Mouse (Mus musculus) intestine, embryonic 14.5 days (tissue): ENCODE data around the gene Pik3r5. TPM values are rescaled to one million over a fixed set of nuclear protein-coding genes. Genes with fewer than 3 reads are reported as not detected.

Source experiments
- ATAC-seq: fragments of 200-750 bp; cut with Nextera tagmentation; replicated peaks from 2 replicates; pipeline ENCODE4 v1.8.0; 2017; ENCODE audit warnings: low read depth, moderate number of reproducible peaks, moderate TSS enrichment, moderate library complexity; ENCODE audit not compliant: low FRiP score, low TSS enrichment
- DNase-seq: peaks from one replicate; pipeline ENCODE4 v3.0.0-alpha.2; 2018; ENCODE audit warnings: low spot score
- H3K27ac ChIP-seq: fragments of 300-500 bp; sonication (generic); 2 replicates; pipeline ENCODE4 v1.5.1; 2014; ENCODE audit warnings: low read depth, mild to moderate bottlenecking, control low read depth
- H3K27me3 ChIP-seq: fragments of 300-500 bp; sonication (generic); replicated peaks from 2 replicates; pipeline ENCODE4 v1.6.1; 2014; ENCODE audit warnings: low read length, control low read depth; ENCODE audit not compliant: control insufficient read depth, insufficient read depth
- H3K36me3 ChIP-seq: fragments of 300-500 bp; sonication (generic); 2 replicates; pipeline ENCODE4 v1.6.1; 2014; ENCODE audit warnings: low read length, control low read depth; ENCODE audit not compliant: control insufficient read depth, insufficient read depth
- H3K4me1 ChIP-seq: fragments of 300-500 bp; sonication (generic); replicated peaks from 2 replicates; pipeline ENCODE4 v1.6.1; 2014; ENCODE audit warnings: low read length, control low read depth, mixed read lengths; ENCODE audit not compliant: control insufficient read depth, insufficient read depth
- H3K4me2 ChIP-seq: fragments of 300-500 bp; sonication (generic); 2 replicates; pipeline ENCODE4 v1.6.1; 2014; ENCODE audit warnings: low read length
- H3K4me3 ChIP-seq: fragments of 300-500 bp; sonication (generic); 2 replicates; pipeline ENCODE4 v1.5.1; 2014; ENCODE audit warnings: low read depth, low read length, control low read depth, mixed read lengths
- H3K9ac ChIP-seq: fragments of 300-500 bp; sonication (generic); 2 replicates; pipeline ENCODE4 v1.6.1; 2014; ENCODE audit warnings: mild to moderate bottlenecking, low read length
- H3K9me3 ChIP-seq: fragments of 300-500 bp; sonication (generic); 2 replicates; pipeline ENCODE4 v1.6.1; 2016; ENCODE audit warnings: low read length, control low read depth; ENCODE audit not compliant: control insufficient read depth
- whole genome bisulfite sequencing: fragments of 180-500 bp; shearing (Covaris S2); extraction: QIAGEN DNeasy Blood & Tissue Kit; methylation state at CpG from one replicate; pipeline ENCODE4 v1.1.7; 2014; 5-methylcytosine and 5-hydroxymethylcytosine counted together
- polyA plus RNA-seq: library from polyadenylated mRNA; unstranded; fragments of >200 nt; fragmentation: Nextera tagmentation; extraction: Ambion mirVana; gene quantifications from 2 replicates; pipeline ENCODE4 v1.2.1, GENCODE M21; 2014

Gene Pik3r5
- polyA plus RNA-seq, 1 experiment from 2014 or later: 0.61 TPM

DNA sequence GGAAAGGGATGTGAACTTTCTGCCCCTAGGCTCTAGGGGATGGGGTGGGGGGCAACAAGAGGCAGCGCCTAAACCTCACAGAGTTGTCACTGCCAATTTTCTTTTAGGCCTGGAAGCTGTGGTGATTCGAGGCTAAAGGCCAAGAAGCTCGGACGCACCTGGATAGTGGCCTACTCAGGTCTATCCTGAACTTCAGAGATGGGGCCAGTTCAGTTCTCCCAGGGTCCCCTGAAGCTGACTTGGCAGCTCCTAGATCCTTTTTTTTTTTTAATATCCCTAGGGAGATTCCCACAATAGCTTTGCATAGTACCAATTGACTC is 44.5 kb upstream of the Pik3r5 start:
- no peak for ATAC-seq
- H3K27ac ChIP-seq: peak overlapping the region; percentile 68
- DNase-seq: no peak

GRCm38 (mm10) chr11:68387971-68388654 is 43.8 kb upstream of the Pik3r5 start:
- Histone ChIP-seq H3K27me3 (peaks cover 68% of the 10 kb centered on the region), H3K4me3 (no peak overlapping the region), H3K27ac (no peak overlapping the region), H3K9me3 (no peaks in the 10 kb centered on the region), H3K9ac (no peak overlapping the region), H3K36me3 (no peaks in the 10 kb centered on the region), H3K4me1 (peaks cover 13% of the 10 kb centered on the region; the same call in 1 of the 2 replicates), H3K4me2 (no peak overlapping the region)
- WGBS: 56% methylated on average over 11 of the region's 11 CpGs
- DNase-seq (no peak), ATAC-seq (no peak)

More for the DNA sequence above, 44.5 kb upstream of the Pik3r5 start:
- Histone ChIP-seq H3K9me3 (no peaks in the 10 kb centered on the region), H3K27me3 (peaks cover 72% of the 10 kb centered on the region), H3K4me1 (peaks cover 13% of the 10 kb centered on the region; the same call in 1 of the 2 replicates), H3K9ac (peak overlapping the region; percentile 61), H3K4me3 (peak overlapping the region; percentile 39), H3K36me3 (no peaks in the 10 kb centered on the region), H3K4me2 (peak overlapping the region; percentile 70)
- WGBS: 25% methylated on average over 4 of the region's 4 CpGs

- Histone ChIP-seq H3K27me3 (peaks cover 64% of the 10 kb centered on the region), H3K4me2 (no peak overlapping the region), H3K27ac (no peak overlapping the region), H3K9ac (no peak overlapping the region), H3K4me1 (peaks cover 13% of the 10 kb centered on the region; the same call in 1 of the 2 replicates), H3K4me3 (no peak overlapping the region), H3K9me3 (no peaks in the 10 kb centered on the region), H3K36me3 (no peaks in the 10 kb centered on the region)
- DNase-seq (no peak), ATAC-seq (no peak)
- WGBS: 27% methylated on average over 1 of the region's 1 CpGs
These were observed 43.3 kb upstream of the Pik3r5 start for GRCm38 (mm10) chr11:68388655-68389015.

- peaks cover 62% of the 10 kb centered on the region for H3K27me3 ChIP-seq
- no peaks in the 10 kb centered on the region for H3K9me3 ChIP-seq
- H3K36me3 ChIP-seq: no peaks in the 10 kb centered on the region
- DNase-seq (no peak), ATAC-seq (no peak)
- no peak overlapping the region for H3K4me2 ChIP-seq
- no peak overlapping the region for H3K27ac ChIP-seq
- WGBS: 18% methylated on average over 8 of the region's 8 CpGs
- no peak overlapping the region for H3K4me3 ChIP-seq
- no peak overlapping the region for H3K9ac ChIP-seq
- peaks cover 9% of the 10 kb centered on the region; the same call in 1 of the 2 replicates for H3K4me1 ChIP-seq
These were observed 42.3 kb upstream of the Pik3r5 start for GRCm38 (mm10) chr11:68389621-68390020.

DNA sequence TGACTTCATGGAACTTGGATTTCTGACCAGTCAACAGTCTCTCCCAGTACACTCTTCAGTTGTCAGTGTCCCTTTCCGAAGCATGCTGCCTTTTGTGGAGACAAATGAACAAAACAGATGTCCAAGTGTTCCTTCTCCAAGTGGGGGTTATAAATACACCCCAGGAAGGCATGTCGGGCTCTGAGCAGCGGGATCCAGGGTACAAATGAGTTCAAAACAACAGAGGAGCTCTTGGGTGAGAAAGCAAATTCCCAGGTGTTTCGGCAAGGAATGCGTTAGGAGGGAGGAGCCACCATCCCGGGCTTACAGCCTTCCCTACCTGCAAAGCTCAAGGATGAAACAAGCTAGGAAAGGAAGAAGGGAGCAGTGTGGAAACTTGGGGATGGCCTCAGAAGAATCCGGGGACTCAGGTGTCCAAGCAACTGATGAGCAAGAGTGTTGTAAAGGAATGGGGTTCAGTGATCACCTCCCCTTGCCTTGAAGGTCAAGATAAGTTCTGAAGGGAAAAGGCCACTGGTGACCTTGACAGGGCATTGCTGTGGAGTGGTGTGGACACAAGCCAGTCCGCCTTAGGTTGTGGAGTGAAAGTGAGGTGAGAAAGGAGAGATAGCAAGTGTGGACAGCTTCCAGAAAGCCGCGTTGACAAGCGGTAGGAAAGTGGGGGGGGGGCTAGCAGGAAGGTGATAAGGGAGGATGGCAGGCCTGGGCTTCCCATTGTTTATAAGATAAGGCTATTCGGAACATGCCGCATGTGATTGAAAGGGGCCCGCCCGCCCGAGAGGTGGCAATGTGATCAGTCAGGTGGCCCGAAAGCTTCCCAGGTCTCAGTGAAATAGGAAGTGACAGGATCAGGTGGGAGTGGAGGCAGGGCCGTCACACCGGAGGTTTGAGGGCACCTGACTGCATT is 41.3 kb upstream of the Pik3r5 start:
- Histone ChIP-seq H3K4me2 (no peak overlapping the region), H3K27me3 (peaks cover 57% of the 10 kb centered on the region), H3K4me1 (0 out of 2 replicates have a peak, but pooled peaks cover 1% of the 10 kb centered on the region), H3K36me3 (no peaks in the 10 kb centered on the region), H3K4me3 (no peak overlapping the region), H3K9me3 (no peaks in the 10 kb centered on the region), H3K9ac (no peak overlapping the region), H3K27ac (no peak overlapping the region)
- DNase-seq (no peak), ATAC-seq (no peak)
- 17% methylated on average over 19 of the region's 19 CpGs for WGBS

GRCm38 (mm10) chr11:68393897-68394490 is 37.9 kb upstream of the Pik3r5 start:
- no peak for DNase-seq
- ATAC-seq: no peak

DNA sequence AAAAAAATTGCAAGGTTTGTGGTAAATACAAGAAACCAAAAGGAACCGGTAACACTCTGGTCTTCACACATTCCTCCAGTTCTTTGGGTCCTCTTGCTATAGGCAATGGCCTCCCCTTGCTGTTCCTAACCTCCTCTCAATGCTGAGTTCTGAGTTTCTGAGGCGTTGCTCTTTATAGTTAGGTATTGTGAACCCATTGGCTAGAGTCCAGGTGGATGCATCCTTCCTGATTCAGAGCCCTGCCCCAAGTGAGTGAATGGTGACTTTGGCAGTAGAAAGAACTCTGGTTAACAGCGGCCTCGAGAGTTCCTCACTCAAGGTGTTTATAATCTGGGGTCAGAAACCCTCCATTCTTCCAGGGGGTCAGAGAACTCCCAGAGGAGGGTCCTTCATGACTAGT is 37.2 kb upstream of the Pik3r5 start:
- Histone ChIP-seq H3K4me1 (no peaks in the 10 kb centered on the region), H3K9me3 (no peaks in the 10 kb centered on the region), H3K9ac (no peak overlapping the region), H3K27me3 (peaks cover 59% of the 10 kb centered on the region), H3K4me2 (no peak overlapping the region), H3K36me3 (no peaks in the 10 kb centered on the region), H3K4me3 (no peak overlapping the region), H3K27ac (no peak overlapping the region)
- ATAC-seq (no peak), DNase-seq (no peak)
- 37% methylated on average over 4 of the region's 4 CpGs for WGBS

More at GRCm38 (mm10) chr11:68393897-68394490, 37.9 kb upstream of the Pik3r5 start:
- H3K4me3 ChIP-seq: no peak overlapping the region
- H3K4me1 ChIP-seq: no peaks in the 10 kb centered on the region
- no peak overlapping the region for H3K4me2 ChIP-seq
- no peak overlapping the region for H3K9ac ChIP-seq
- H3K27ac ChIP-seq: no peak overlapping the region
- no peaks in the 10 kb centered on the region for H3K36me3 ChIP-seq
- H3K27me3 ChIP-seq: peaks cover 58% of the 10 kb centered on the region
- H3K9me3 ChIP-seq: no peaks in the 10 kb centered on the region
- WGBS: 57% methylated on average over 2 of the region's 2 CpGs

GRCm38 (mm10) chr11:68395546-68395945 is 36.4 kb upstream of the Pik3r5 start:
- no peak overlapping the region for H3K27ac ChIP-seq
- H3K9me3 ChIP-seq: no peaks in the 10 kb centered on the region
- DNase-seq (no peak), ATAC-seq (no peak)
- no peak overlapping the region for H3K4me2 ChIP-seq
- WGBS: 74% methylated on average over 5 of the region's 5 CpGs
- H3K4me3 ChIP-seq: no peak overlapping the region
- H3K9ac ChIP-seq: no peak overlapping the region
- H3K4me1 ChIP-seq: no peaks in the 10 kb centered on the region
- peaks cover 62% of the 10 kb centered on the region for H3K27me3 ChIP-seq
- H3K36me3 ChIP-seq: no peaks in the 10 kb centered on the region
